Mouse (Mus musculus) adipocyte (in vitro differentiated cells): Measurements from ENCODE around the gene Cphx2.
"Not testable (repeated sequence)": the region's sequence is repeated elsewhere in the genome, so short reads cannot be mapped to it uniquely, and the experiment has no call there.

Experiments used
- DNase-seq: peaks from one replicate; pipeline ENCODE4 v3.0.0-alpha.2; 2016; ENCODE audit warnings: low spot score

Gene Cphx2

DNA sequence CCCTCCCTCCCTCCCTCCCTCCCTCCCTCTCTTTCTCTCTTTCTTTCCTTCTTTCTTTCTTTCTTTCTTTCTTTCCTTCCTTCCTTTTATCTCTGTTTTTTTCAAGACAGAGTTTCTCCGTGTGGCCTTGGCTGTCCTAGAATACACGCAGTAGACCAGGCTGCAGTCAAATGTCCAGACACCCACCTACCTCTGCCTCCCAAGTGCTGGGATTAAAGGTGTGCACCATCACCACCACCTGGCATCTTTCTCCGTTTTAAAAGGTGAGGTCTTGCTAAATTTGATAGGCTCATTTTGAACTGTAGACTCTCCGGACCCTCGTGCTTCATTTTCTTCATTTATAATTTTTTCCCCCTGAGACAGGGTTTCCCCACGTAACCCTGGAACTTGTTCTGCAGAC is at the start of gene Cphx2:
Cphx2 (plus strand) TSS at position 301 of the 400 bp plus-strand sequence.
- DNase-seq, result not testable (repeated sequence)

DNA sequence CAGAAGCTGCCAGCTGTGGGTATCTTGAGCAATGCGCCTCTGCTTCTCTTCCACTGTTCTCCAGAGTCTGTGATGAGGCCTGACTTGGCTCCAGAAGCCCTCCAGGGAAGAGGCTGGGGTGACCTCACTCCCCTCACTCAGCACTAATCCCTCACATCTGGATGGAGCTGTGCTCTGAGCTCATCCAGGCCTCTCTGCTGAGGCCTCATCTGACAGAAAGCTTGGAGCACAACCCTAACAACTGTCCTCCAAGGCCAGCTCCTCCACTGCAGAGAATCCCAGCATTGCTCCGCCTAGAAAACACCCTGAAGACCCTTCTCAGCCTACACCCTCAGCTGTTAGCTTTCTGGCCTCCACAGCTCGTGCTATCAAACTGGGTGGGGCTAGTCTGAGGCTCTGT is 47.0 kb upstream of the Cphx2 start:
- DNase-seq, result not testable (repeated sequence)

DNA sequence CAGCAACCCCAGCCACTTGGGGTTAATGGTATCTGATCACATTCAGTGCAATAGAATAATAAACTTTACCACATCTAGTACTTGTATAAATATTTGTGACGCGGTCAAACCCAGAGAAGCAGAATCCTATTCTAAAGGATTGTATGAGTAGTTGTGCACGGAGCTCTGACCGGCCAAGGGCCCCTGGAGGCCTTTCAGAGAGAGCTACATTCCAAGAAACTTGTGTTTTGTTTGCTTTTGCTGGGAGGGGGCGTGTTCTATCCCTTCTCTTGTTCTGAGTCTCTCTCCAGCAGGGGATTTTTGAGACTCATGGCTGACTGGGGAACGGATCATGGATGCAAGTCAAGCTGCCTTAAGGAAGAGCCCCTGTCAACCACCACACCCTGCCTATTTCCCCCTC is 45.9 kb upstream of the Cphx2 start:
- DNase-seq, result not testable (repeated sequence)

DNA sequence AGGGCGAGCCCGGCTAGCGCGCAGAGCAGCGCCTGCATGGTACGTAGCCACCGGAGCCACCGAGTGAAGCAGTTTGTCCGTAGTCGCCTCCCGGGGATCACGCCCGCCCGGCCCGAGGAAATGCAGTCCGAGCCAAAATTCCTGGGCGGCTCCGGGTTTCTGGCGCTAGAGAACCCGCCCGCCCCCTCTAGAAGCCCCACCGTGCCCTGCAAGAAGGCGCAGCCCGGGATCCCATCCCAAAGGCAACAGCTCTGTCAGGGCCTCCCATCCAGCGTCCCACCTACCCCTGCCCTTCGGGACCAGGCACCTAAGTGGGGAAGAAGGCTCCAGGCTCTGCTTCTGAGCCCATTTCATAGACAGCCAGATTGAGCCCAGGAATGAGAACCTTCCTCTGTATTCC is 38.7 kb upstream of the Cphx2 start, which contains the start of gene Gm9780:
Gm9780 (minus strand) TSS at position 101 of the 400 bp plus-strand sequence.
- DNase-seq, result not testable (repeated sequence)

DNA sequence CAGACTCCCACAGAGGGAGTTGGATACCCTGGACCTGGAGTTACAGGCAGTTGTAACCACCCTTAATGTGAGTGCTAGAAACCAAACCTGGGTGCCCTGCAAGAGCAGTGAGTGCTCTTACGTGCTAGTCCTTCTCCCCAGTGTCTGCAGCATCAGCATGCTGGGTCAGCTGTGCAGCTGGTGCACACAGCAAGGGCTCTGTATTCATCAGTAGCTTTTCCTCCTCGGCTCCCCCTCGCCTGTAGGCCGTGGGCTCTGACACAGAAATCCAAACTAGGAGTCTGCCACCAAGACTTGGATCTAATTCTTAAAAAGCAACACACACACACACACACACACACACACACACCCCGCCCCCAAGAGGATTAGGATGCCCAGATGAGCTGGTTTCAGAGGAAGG is 36.3 kb upstream of the Cphx2 start:
- DNase-seq, result not testable (repeated sequence)

DNA sequence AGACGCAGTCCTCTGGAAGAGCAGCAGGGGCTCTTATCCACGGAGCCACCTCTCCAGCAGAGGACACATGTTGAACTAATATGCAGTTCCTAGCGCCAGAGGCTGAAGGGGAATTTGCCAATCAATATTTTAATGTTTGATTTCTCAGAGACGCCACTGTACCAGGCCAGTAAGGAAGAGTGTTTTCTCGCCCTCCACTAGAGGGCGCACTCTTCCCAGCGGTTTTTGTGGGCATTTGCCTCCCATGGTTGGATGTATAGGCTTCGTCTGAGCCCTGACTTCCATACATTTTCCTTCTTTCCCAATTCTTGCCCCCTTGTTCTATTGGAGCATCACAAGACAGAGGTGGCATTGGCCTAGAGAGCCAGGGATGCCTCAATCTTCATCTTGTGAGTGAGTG is 34.3 kb upstream of the Cphx2 start:
- DNase-seq, result not testable (repeated sequence)

DNA sequence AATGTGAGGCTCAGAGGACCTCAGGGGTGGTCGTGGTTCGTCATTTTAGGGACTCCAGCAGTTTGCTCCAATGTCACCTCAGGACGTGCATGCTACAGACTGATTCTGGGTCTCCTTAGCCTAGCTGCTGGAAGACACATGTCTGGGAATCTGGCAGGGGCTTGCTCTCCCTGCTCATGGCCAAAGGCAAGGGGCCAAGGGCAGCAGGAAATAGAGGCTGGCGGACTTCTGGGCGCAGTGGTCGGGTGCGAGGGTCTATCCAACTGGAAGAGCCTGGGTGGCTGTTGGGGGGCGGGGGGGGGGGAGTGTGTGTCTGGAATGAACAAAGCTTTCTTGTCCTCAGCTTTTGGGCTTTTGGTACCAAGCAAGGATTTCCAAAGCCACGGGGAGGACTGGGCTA is 32.5 kb upstream of the Cphx2 start:
- not testable (repeated sequence) for DNase-seq

DNA sequence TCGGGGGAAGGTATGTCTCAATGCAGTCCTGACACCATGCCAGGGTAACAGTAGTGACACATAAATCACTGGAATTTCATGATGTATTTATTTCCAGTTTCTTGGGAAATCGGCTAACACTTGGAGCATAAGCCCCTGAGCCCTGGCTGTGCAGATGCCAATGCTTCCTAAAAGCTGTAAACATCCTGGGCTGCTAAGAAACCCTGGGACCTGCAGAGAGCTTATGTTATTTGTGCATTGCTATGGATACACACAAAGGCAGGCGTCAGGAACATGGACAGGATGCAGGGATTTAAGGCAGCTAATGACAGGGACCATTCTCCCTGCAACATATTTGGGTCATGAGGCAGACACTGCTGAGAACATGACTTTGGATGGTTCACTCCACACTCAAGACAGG is 23.1 kb upstream of the Cphx2 start:
- DNase-seq, result not testable (repeated sequence)

DNA sequence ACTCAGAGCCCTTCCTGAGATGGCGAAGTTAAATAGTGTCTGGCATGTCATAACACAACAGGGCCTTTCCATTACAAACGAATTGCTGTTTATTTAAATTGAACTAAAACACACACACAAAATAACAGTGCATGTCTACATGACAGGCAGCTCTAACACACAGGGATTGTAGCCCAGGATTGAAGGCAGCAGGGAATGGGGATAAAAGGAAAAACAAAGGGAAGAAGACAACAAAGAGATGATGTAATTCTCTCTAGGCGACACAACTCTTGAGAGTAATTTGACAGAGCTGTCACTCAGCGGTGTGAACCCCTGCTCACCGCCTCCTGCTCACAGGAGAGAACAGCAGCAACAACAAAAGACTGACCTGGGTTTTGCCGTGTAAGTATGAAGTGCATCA is 22.0 kb upstream of the Cphx2 start:
- not testable (repeated sequence) for DNase-seq

DNA sequence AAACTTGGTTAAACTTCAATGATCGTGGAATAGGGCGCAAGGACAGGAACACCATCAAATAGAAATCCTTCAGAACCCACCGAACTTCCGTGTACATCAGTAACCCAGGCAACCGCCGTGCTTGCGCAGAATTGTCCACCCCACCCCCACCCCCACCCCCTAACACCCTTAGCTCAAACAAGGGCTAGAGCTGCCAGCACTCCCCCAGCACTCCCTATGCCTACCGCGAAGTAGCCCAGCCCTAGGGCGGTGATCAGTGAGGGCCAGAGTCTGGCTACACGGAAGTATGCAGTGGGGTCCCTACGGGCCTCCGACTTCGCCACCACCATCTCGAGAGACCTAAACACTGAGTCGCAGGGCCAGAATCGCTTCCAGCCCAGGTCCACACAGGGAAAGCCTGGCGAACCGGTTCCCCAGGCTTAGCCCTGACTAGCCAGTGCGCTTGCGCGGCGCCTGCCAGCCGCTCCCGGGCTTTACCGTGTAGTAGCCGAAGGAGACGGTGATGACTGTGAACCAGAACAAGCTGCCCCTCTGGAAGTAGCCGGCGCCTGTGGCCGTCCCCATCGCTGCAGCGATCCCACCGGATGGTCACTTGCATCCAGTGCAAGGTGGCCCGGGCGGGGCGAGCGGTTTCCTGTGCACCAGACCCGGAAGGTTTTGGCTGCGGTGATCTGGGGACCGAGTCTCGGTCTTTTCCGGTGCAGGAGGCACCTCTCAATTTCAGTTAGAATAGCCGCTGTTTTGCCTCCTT is 14.6 kb upstream of the Cphx2 start:
- DNase-seq, result not testable (repeated sequence)

DNA sequence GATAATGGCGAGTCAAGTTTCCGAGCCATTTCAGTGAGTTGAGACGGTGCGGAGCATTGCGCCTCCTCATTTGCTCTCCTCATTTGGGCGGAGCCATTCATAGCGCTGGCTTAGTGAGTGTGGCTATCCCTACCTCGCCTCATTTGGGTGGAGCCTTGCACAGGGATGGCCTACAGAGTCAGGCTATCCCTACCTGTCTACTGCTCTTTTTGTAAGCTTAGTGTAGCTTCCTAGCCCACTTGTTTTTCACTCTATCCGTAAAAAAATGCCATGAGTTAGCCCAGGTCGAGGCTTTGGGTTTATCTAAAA is 14.0 kb upstream of the Cphx2 start, which contains the start of gene Tmem254c:
Tmem254c (minus strand) TSS at position 31 of the 309 bp plus-strand sequence.
- not testable (repeated sequence) for DNase-seq

DNA sequence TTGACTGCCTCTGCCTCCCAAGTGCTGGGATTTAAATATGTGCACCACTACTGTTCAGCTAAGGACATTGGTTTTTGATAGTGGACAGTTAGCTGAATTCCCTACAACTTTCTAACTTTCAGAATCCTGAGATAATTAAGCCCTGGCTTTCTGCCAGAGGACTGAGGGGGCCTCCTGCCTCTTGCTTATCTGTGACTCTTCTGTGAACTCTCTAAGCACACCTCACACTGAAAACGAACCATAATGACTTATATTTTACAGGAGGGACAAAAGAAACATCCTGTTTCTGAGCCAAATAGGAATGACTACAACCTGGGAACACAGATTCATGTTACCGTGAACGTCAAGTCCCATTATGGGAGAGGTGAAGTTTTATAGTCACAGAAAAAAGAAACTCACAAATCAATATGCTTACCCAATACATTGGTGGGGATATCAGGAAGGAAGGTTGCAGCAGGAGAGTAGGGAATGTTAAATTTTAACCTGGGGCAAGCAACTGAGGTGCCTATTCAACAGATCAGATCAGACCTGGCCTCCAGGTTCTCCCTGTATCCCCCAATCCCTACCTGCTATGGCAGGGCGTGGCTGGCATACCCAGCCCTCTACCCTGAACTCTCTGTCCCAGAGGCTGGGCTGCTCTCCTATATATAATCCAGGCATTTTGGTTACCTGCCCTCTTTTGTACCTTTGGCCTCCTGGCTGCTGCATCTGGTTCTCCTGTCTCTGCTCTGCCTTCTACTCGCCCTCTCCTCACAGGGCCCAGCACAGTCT is 4.5 kb upstream of the Cphx2 start:
- not testable (repeated sequence) for DNase-seq

DNA sequence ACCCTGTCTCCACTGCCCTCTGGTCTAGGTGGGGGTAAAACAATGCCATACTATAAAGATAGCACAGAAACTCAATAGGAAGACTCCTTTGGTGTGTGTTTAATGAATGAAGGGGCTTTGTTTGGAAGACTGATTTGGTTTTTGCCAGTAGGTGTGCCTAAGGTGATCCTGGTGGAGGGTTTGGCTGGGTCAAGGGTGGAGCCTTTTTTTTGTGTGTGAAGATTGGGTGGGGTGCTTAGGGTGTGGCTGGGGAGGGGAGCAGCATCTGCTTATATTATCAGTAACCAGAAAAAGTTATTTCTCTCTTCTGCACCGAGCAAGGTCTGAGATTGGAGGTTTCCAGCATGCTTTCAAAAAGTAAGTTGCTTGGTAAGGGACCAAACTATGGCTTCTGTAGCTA is 681 bp downstream of the Cphx2 start, which contains the start of gene Cphx3:
Cphx3 (plus strand) TSS at position 301 of the 400 bp plus-strand sequence.
- DNase-seq, result not testable (repeated sequence)

DNA sequence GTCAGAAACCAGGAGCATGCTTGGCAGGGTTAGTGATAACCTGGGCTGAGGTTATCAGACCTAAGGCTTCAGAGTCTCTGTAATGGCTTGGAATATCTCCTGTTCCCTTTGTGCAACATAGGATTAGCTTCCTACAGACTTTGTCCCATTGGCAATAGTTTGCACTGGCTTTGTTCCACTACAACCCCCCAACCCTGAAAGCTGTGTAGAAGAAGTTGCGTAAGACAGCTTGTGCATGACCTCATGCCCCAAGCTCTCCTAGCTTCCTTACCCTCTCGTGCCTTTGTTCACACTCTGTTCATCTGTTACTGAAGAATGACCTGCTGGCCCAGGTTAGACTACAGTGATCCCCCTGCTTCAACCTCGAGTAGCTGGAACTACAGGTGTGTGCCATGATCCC is 16.3 kb downstream of the Cphx2 start:
- not testable (repeated sequence) for DNase-seq

DNA sequence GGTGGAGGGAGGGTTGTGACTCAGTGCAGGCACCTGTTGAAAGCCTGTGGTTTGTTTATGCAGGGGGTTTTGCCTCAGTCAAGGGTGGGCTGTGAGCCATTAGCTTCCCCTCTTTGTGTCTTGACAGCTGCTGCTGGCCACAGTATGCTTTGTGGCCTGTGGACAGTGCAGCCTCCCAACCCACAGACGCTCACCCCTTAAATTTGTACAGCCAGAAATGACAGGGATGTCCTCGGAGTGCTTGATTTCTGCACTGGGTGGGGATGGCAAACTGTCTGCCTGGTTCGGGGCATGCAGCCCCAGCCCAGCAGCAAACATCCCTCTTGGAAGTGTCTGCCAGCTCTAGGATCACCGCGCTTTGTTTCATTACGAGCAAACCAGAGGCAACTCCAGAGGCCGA is 36.8 kb downstream of the Cphx2 start, which contains the start of gene Duxbl2:
Duxbl2 (plus strand) TSS at position 200 of the 400 bp plus-strand sequence.
- not testable (repeated sequence) for DNase-seq

DNA sequence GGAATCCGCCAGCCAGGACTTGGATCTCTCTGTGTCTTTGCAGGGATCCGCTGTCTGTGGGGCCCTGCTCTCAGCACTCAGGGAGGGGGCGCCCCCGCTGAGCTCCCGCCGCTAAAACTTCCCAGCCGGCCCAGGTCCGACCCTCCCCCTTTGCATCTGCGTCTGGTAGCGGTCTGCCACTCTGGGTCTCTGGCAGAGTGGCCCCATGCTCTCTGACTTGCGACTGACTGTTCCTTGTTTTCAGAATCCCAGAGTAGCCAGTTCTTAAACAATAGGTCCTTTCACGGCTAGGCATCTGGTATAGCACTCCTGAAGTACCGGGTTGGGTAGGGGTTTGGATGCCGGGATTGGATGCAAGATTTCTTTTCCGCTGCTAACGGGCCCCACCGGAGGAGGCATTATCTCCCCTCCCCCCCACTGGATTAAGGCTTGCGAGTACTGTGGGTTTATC is 37.3 kb downstream of the Cphx2 start:
- DNase-seq, result not testable (repeated sequence)

DNA sequence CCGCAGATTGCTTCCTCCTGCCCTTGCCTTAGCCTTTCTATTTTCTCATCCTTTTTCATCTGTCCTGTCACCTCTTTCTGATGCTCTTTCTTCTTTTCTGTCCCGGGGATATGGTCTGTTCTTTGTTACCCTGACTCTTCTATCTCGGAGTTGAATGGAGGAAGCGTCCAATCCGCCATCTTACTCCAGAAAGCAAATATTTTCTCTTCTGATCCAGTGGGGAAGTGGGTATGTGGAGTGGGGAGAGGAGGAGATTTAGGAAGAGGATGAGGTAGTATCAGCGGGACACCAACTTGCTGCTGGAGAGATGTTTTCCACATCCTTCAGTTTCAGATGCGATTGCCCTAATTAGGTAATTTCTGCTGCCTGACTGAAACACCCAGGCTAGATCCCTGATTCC is 37.8 kb downstream of the Cphx2 start:
- not testable (repeated sequence) for DNase-seq
